Mouse (Mus musculus): ENCODE results near the gene Lrrk2. TPM values are rescaled to one million over a fixed set of nuclear protein-coding genes. Genes with fewer than 3 reads are reported as not detected.

Lrrk2 gene
- polyA plus RNA-seq (2017; shearing (Covaris generic)), result 11.8 TPM

DNA sequence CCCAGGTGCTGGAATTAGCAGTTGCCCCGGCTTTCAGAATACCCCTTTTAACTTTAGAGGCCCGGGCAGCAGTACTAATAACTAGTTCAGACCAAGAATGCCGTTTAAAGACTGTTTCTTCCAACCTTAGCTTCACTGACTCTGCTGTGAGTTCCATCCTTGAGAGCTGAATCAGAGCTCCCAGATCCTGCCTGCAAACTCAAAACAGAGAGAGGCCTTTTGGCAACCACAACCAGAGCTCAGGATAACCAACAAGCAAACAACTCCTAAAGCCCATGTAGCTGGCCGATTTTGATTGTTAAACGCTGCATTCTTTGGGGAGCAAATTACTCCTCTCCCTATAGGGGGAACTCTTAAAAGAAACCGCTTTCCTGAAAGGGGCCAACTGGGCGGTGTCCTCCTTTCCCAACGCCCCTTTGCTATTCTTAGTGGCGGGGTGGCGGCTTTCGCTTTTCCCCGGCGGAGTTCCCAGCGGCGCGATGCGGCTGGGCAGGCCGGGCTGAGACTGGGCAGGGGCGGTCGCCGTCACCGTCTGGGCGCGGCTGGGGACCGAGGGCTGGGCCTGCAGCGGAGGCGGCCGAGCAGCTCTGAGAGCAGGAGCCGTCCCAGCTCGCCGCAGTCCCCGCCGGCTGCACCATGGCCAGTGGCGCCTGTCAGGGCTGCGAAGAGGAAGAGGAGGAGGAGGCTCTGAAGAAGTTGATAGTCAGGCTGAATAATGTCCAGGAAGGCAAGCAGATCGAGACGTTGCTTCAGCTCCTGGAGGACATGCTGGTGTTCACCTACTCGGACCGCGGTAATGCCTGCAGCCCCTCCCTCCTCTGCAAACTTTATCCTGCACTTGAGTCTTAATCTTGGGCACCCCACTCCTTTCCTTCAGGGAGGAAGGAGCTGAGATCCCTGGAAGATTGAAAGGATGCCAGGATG lies at the start of gene Lrrk2:
TSS of gene Lrrk2 (plus strand) at position 531 of the 924 bp plus-strand sequence.

DNA sequence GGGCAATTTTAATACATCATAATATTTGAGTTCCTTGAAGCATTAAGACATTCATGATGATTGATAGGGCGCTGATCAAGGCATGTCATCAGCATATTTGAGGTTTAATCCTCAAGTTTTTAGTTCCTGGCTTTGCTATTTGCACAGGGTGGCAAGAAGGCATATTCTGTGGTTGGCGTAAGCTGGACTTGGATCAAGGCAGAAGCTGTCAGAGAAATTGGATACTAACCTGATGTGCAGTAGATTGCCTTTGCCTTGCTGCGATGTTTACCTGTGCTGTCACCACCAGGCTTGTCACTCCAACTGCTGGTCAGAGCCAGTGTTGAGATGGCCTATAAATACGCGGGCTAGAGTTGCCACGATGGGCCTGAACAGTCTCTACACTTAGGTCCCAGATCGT lies 165.0 kb downstream of the Lrrk2 start, which contains the start of gene Smgc:
TSS of gene Smgc (plus strand) at position 301 of the 400 bp plus-strand sequence.

Other genes starting within 250 kb of the Lrrk2 start
- 0.74 TPM for gene Slc2a13, start 99.9 kb upstream of the Lrrk2 start, polyA plus RNA-seq (2017; shearing (Covaris generic))
- gene Smgc, start 165.1 kb downstream of the Lrrk2 start, polyA plus RNA-seq (2017; shearing (Covaris generic)), result not detected

Measured in effector memory CD4-positive, alpha-beta T cell, adult 7 months (primary cell).